Mouse (Mus musculus): ENCODE measurements around the gene Dync1h1. TPM values are rescaled to one million over a fixed set of nuclear protein-coding genes. Genes with fewer than 3 reads are reported as not detected.
"Not testable (repeated sequence)": the region's sequence is repeated elsewhere in the genome, so short reads cannot be mapped to it uniquely, and the experiment has no call there.

Gene Dync1h1
- polyA plus RNA-seq, 1 experiment from 2014 or later, result 56.9 TPM

- 68% methylated on average over 5 of the region's 5 CpGs for WGBS
- no peak overlapping the region for H3K4me3 ChIP-seq
- no peak overlapping the region for H3K9ac ChIP-seq
- no peaks in the 10 kb centered on the region for H3K9me3 ChIP-seq
- H3K36me3 ChIP-seq, result peaks cover 18% of the 10 kb centered on the region
- H3K4me1 ChIP-seq, result peaks cover 18% of the 10 kb centered on the region
- H3K4me2 ChIP-seq, result no peak overlapping the region
- no peak for ATAC-seq (ENCODE audit: insufficient number of reproducible peaks, insufficient read depth, low FRiP score, low TSS enrichment, low read depth)
- H3K27me3 ChIP-seq, result no peaks in the 10 kb centered on the region
- no peak overlapping the region for H3K27ac ChIP-seq
These were observed 96.2 kb downstream of the Dync1h1 start for GRCm38 (mm10) chr12:110697457-110697856.

- Histone ChIP-seq H3K9ac (0 out of 2 replicates have a peak overlapping the region, but pooled peaks have one; percentile 11), H3K27ac (no peak overlapping the region), H3K9me3 (no peaks in the 10 kb centered on the region), H3K4me2 (no peak overlapping the region), H3K27me3 (no peaks in the 10 kb centered on the region), H3K4me3 (no peak overlapping the region), H3K36me3 (peaks cover 14% of the 10 kb centered on the region), H3K4me1 (peaks cover 23% of the 10 kb centered on the region)
- ATAC-seq (ENCODE audit: insufficient number of reproducible peaks, insufficient read depth, low FRiP score, low TSS enrichment, low read depth), result no peak
- WGBS, result 89% methylated on average over 1 of the region's 1 CpGs
These were observed 96.8 kb downstream of the Dync1h1 start for GRCm38 (mm10) chr12:110698080-110698479.

GRCm38 (mm10) chr12:110698523-110699170 is 97.4 kb downstream of the Dync1h1 start:
- Histone ChIP-seq H3K36me3 (peaks cover 10% of the 10 kb centered on the region), H3K27ac (no peak overlapping the region), H3K9me3 (no peaks in the 10 kb centered on the region), H3K4me3 (no peak overlapping the region), H3K4me1 (peaks cover 27% of the 10 kb centered on the region), H3K4me2 (no peak overlapping the region; the same call in 1 of the 2 replicates), H3K9ac (0 out of 2 replicates have a peak overlapping the region, but pooled peaks have one; percentile 32), H3K27me3 (no peaks in the 10 kb centered on the region)
- WGBS, result 42% methylated on average over 15 of the region's 15 CpGs
- ATAC-seq (ENCODE audit: insufficient number of reproducible peaks, insufficient read depth, low FRiP score, low TSS enrichment, low read depth), result no peak

GRCm38 (mm10) chr12:110699171-110699547 is 97.9 kb downstream of the Dync1h1 start:
- Histone ChIP-seq H3K4me2 (no peak overlapping the region), H3K36me3 (peaks cover 7% of the 10 kb centered on the region), H3K9ac (0 out of 2 replicates have a peak overlapping the region, but pooled peaks have one; percentile 32), H3K4me1 (peaks cover 27% of the 10 kb centered on the region), H3K9me3 (no peaks in the 10 kb centered on the region), H3K27me3 (no peaks in the 10 kb centered on the region), H3K27ac (no peak overlapping the region), H3K4me3 (no peak overlapping the region)
- ATAC-seq (ENCODE audit: insufficient number of reproducible peaks, insufficient read depth, low FRiP score, low TSS enrichment, low read depth), result no peak
- WGBS, result 57% methylated on average over 2 of the region's 2 CpGs

GRCm38 (mm10) chr12:110700730-110701129 is 99.5 kb downstream of the Dync1h1 start:
- Histone ChIP-seq H3K36me3 (no peaks in the 10 kb centered on the region), H3K4me2 (no peak overlapping the region), H3K4me1 (peaks cover 19% of the 10 kb centered on the region), H3K27ac (no peak overlapping the region), H3K9me3 (no peaks in the 10 kb centered on the region), H3K9ac (no peak overlapping the region), H3K27me3 (no peaks in the 10 kb centered on the region), H3K4me3 (no peak overlapping the region)
- 57% methylated on average over 2 of the region's 2 CpGs for WGBS
- ATAC-seq (ENCODE audit: insufficient number of reproducible peaks, insufficient read depth, low FRiP score, low TSS enrichment, low read depth), result no peak

GRCm38 (mm10) chr12:110701363-110701762 is 100.1 kb downstream of the Dync1h1 start:
- peaks cover 25% of the 10 kb centered on the region for H3K4me1 ChIP-seq
- H3K27ac ChIP-seq; H3K9me3 ChIP-seq; H3K4me2 ChIP-seq; ATAC-seq (ENCODE audit: insufficient number of reproducible peaks, insufficient read depth, low FRiP score, low TSS enrichment, low read depth); H3K27me3 ChIP-seq; H3K9ac ChIP-seq; H3K36me3 ChIP-seq; H3K4me3 ChIP-seq: not testable (repeated sequence)
- 18% methylated on average over 3 of the region's 3 CpGs for WGBS

GRCm38 (mm10) chr12:110702556-110702955 is 101.3 kb downstream of the Dync1h1 start, which contains the start of gene Hsp90aa1:
Gene Hsp90aa1, minus strand, starts transcription at chr12:110702728.
- H3K9ac ChIP-seq, result 0 out of 2 replicates have a peak within 1 kb of the TSS, but pooled peaks have one; percentile 21
- no peaks in the 10 kb centered on the region for H3K9me3 ChIP-seq
- H3K27ac ChIP-seq, result no peak within 1 kb of the TSS
- H3K27me3 ChIP-seq, result no peaks in the 10 kb centered on the region
- no peak within 1 kb of the TSS for H3K4me2 ChIP-seq
- peaks cover 27% of the 10 kb centered on the region for H3K4me1 ChIP-seq
- WGBS, result 49% methylated on average over 4 of the region's 4 CpGs
- no peak for ATAC-seq (ENCODE audit: insufficient number of reproducible peaks, insufficient read depth, low FRiP score, low TSS enrichment, low read depth)
- H3K36me3 ChIP-seq, result no peaks in the 10 kb centered on the region
- H3K4me3 ChIP-seq, result 0 out of 2 replicates have a peak within 1 kb of the TSS, but pooled peaks have one; percentile 9

GRCm38 (mm10) chr12:110703008-110703471 is 101.8 kb downstream of the Dync1h1 start:
- Histone ChIP-seq H3K4me2 (no peak overlapping the region), H3K9me3 (no peaks in the 10 kb centered on the region), H3K4me1 (peaks cover 27% of the 10 kb centered on the region), H3K4me3 (0 out of 2 replicates have a peak overlapping the region, but pooled peaks have one; percentile 9), H3K9ac (0 out of 2 replicates have a peak overlapping the region, but pooled peaks have one; percentile 21), H3K36me3 (no peaks in the 10 kb centered on the region), H3K27ac (no peak overlapping the region), H3K27me3 (no peaks in the 10 kb centered on the region)
- ATAC-seq (ENCODE audit: insufficient number of reproducible peaks, insufficient read depth, low FRiP score, low TSS enrichment, low read depth), result no peak; the same call in 1 of the 2 replicates
- WGBS, result 23% methylated on average over 8 of the region's 8 CpGs

- no peak for ATAC-seq (ENCODE audit: insufficient number of reproducible peaks, insufficient read depth, low FRiP score, low TSS enrichment, low read depth)
- H3K27me3 ChIP-seq, result no peaks in the 10 kb centered on the region
- no peak overlapping the region for H3K27ac ChIP-seq
- H3K9ac ChIP-seq, result no peak overlapping the region
- H3K4me2 ChIP-seq, result no peak overlapping the region
- H3K9me3 ChIP-seq, result no peaks in the 10 kb centered on the region
- no peak overlapping the region for H3K4me3 ChIP-seq
- no peaks in the 10 kb centered on the region for H3K36me3 ChIP-seq
- WGBS, result 68% methylated on average over 7 of the region's 7 CpGs
- peaks cover 27% of the 10 kb centered on the region for H3K4me1 ChIP-seq
These were observed 102.4 kb downstream of the Dync1h1 start for GRCm38 (mm10) chr12:110703682-110704081.

GRCm38 (mm10) chr12:110705419-110705818 is 104.2 kb downstream of the Dync1h1 start:
- not testable (repeated sequence) for H3K4me2 ChIP-seq; H3K27ac ChIP-seq; H3K9me3 ChIP-seq; ATAC-seq (ENCODE audit: insufficient number of reproducible peaks, insufficient read depth, low FRiP score, low TSS enrichment, low read depth); H3K27me3 ChIP-seq; H3K36me3 ChIP-seq; H3K4me3 ChIP-seq; H3K9ac ChIP-seq
- H3K4me1 ChIP-seq, result peaks cover 27% of the 10 kb centered on the region
- WGBS, result 84% methylated on average over 4 of the region's 4 CpGs

- H3K9ac ChIP-seq, result peak overlapping the region; percentile 61
These were observed 105.3 kb downstream of the Dync1h1 start for GRCm38 (mm10) chr12:110706337-110707231.

More at GRCm38 (mm10) chr12:110706337-110707231, 105.3 kb downstream of the Dync1h1 start:
- Histone ChIP-seq H3K9me3 (no peaks in the 10 kb centered on the region), H3K4me2 (peak overlapping the region; percentile 67), H3K4me3 (peak overlapping the region; percentile 40), H3K36me3 (no peaks in the 10 kb centered on the region), H3K4me1 (peaks cover 22% of the 10 kb centered on the region), H3K27me3 (no peaks in the 10 kb centered on the region), H3K27ac (peak overlapping the region; percentile 28; the same call in 1 of the 2 replicates)
- under 1% methylated on average over 27 of the region's 27 CpGs for WGBS
- no peak; the same call in 1 of the 2 replicates for ATAC-seq (ENCODE audit: insufficient number of reproducible peaks, insufficient read depth, low FRiP score, low TSS enrichment, low read depth)

Measured in embryonic facial prominence, embryonic 13.5 days (tissue).